Mouse (Mus musculus): ENCODE results near the gene Gm20518. TPM values are rescaled to one million over a fixed set of nuclear protein-coding genes. Genes with fewer than 3 reads are reported as not detected.

The Gm20518 gene
- total and polyA plus RNA-seq, 3 experiments = 0.35 to 0.53 TPM; not detected in 1

- no peaks in the 10 kb centered on the region for H3K9me3 ChIP-seq (replicated peaks; ENCODE audit: insufficient read depth, low read length)
- no peak for DNase-seq (ENCODE audit: low read depth, low spot score)
- peaks cover 5% of the 10 kb centered on the region; the same call in 1 of the 2 replicates for H3K79me2 ChIP-seq (ENCODE audit: control insufficient read depth, insufficient read depth, low read length, poor library complexity)
- peaks cover 0 to 23% of the 10 kb centered on the region in 2 experiments; a peak in 2 of 4 replicates for H3K4me1 ChIP-seq (ENCODE audit: control insufficient read depth in 1 of 2, insufficient read depth in 2 of 2, low read length in 2 of 2)
- no peaks in the 10 kb centered on the region; a peak in 1 of 4 replicates for H3K36me3 ChIP-seq (ENCODE audit: control insufficient read depth in 1 of 2, insufficient read depth in 2 of 2, low read length in 2 of 2)
- H3K27me3 ChIP-seq (ENCODE audit: control insufficient read depth in 1 of 2, insufficient read depth in 2 of 2, low read length in 2 of 2) = no peaks in the 10 kb centered on the region
- no peak overlapping the region for H3K9ac ChIP-seq (ENCODE audit: control insufficient read depth, low read depth, low read length, poor library complexity, severe bottlenecking)
- no peak for TF ChIP-seq JUND (IDR thresholded peaks at IDR 0.05; ENCODE audit: low read depth, low read length)
- TF ChIP-seq RAD21 (IDR thresholded peaks at IDR 0.05; ENCODE audit: low read depth, low read length) = no peak
- TF ChIP-seq POLR2A (IDR thresholded peaks at IDR 0.05; ENCODE audit: control insufficient read depth in 1 of 2, insufficient read depth in 1 of 2, low read depth in 1 of 2, low read length in 2 of 2, poor library complexity in 1 of 2) = no peak
- TF ChIP-seq ZKSCAN1 (IDR thresholded peaks at IDR 0.05; ENCODE audit: low read depth, low read length) = no peak
- TF ChIP-seq GATA1 (IDR thresholded peaks at IDR 0.05; ENCODE audit: low read depth, low read length) = no peak
- TF ChIP-seq CHD2 (IDR thresholded peaks at IDR 0.05; ENCODE audit: low read length) = no peak
- no peak for TF ChIP-seq USF1 (IDR thresholded peaks at IDR 0.05; ENCODE audit: low read depth, low read length)
- no peak for TF ChIP-seq CHD1 (IDR thresholded peaks at IDR 0.05; ENCODE audit: low read depth, low read length)
- TF ChIP-seq ZMIZ1 (IDR thresholded peaks at IDR 0.05; ENCODE audit: low read depth, low read length) = no peak
- TF ChIP-seq MAFK (IDR thresholded peaks at IDR 0.05; ENCODE audit: borderline replicate concordance, low read depth, low read length) = no peak
- TF ChIP-seq POLR2AphosphoS5 (IDR thresholded peaks at IDR 0.05; ENCODE audit: borderline replicate concordance, low read depth, low read length) = no peak
- TF ChIP-seq HCFC1 (IDR thresholded peaks at IDR 0.05; ENCODE audit: low read depth, low read length) = no peak
- no peak for TF ChIP-seq RCOR1 (IDR thresholded peaks at IDR 0.05; ENCODE audit: low read depth, low read length)
- no peak for TF ChIP-seq TCF12 (IDR thresholded peaks at IDR 0.05; ENCODE audit: low read depth, low read length)
- H3K4me3 ChIP-seq (ENCODE audit: control insufficient read depth in 1 of 2, insufficient read depth in 1 of 2, low read depth in 2 of 2, low read length in 2 of 2) = no peak overlapping the region
- no peak overlapping the region for H3K27ac ChIP-seq (ENCODE audit: control insufficient read depth, low read depth, low read length)
Measured at GRCm38 (mm10) chr16:17802456-17802838, 89.0 kb downstream of the Gm20518 start.

GRCm38 (mm10) chr16:17801777-17802455 is 89.6 kb downstream of the Gm20518 start:
- no peaks in the 10 kb centered on the region for H3K27me3 ChIP-seq (ENCODE audit: control insufficient read depth in 1 of 2, insufficient read depth in 2 of 2, low read length in 2 of 2)
- H3K27ac ChIP-seq (ENCODE audit: control insufficient read depth, low read depth, low read length) = no peak overlapping the region
- H3K4me1 ChIP-seq (ENCODE audit: control insufficient read depth in 1 of 2, insufficient read depth in 2 of 2, low read length in 2 of 2) = peaks cover 0 to 23% of the 10 kb centered on the region in 2 experiments; a peak in 2 of 4 replicates

More at GRCm38 (mm10) chr16:17801777-17802455, 89.6 kb downstream of the Gm20518 start:
- Histone ChIP-seq H3K9ac (ENCODE audit: control insufficient read depth, low read depth, low read length, poor library complexity, severe bottlenecking) (no peak overlapping the region), H3K4me3 (ENCODE audit: control insufficient read depth in 1 of 2, insufficient read depth in 1 of 2, low read depth in 2 of 2, low read length in 2 of 2) (no peak overlapping the region), H3K36me3 (ENCODE audit: control insufficient read depth in 1 of 2, insufficient read depth in 2 of 2, low read length in 2 of 2) (no peaks in the 10 kb centered on the region; a peak in 1 of 4 replicates), H3K79me2 (ENCODE audit: control insufficient read depth, insufficient read depth, low read length, poor library complexity) (peaks cover 2% of the 10 kb centered on the region; the same call in 1 of the 2 replicates), H3K9me3 (replicated peaks; ENCODE audit: insufficient read depth, low read length) (no peaks in the 10 kb centered on the region)
- DNase-seq (ENCODE audit: low read depth, low spot score) = no peak
- TF ChIP-seq GABPA (IDR thresholded peaks at IDR 0.05; ENCODE audit: low read depth, low read length) (no peak), ELF1 (IDR thresholded peaks at IDR 0.05; ENCODE audit: low read depth, low read length) (no peak), ZMIZ1 (IDR thresholded peaks at IDR 0.05; ENCODE audit: low read depth, low read length) (no peak), GATA1 (IDR thresholded peaks at IDR 0.05; ENCODE audit: low read depth, low read length) (no peak), POLR2AphosphoS2 (IDR thresholded peaks at IDR 0.05; ENCODE audit: low read length) (no peak), ZC3H11A (IDR thresholded peaks at IDR 0.05; ENCODE audit: low read depth, low read length) (no peak), RAD21 (IDR thresholded peaks at IDR 0.05; ENCODE audit: low read depth, low read length) (no peak), TAL1 (IDR thresholded peaks at IDR 0.05; ENCODE audit: low read length) (no peak), MAZ (IDR thresholded peaks at IDR 0.05; ENCODE audit: low read depth, low read length) (no peak), USF1 (IDR thresholded peaks at IDR 0.05; ENCODE audit: low read depth, low read length) (no peak), SIN3A (IDR thresholded peaks at IDR 0.05; ENCODE audit: low read length) (no peak), NELFE (IDR thresholded peaks at IDR 0.05; ENCODE audit: low read depth, low read length) (no peak)

Measured in MEL (cell line).